Mouse (Mus musculus): ENCODE results near the gene 6030458C11Rik. TPM values are rescaled to one million over a fixed set of nuclear protein-coding genes. Genes with fewer than 3 reads are reported as not detected.
"Not testable (repeated sequence)": the region's sequence is repeated elsewhere in the genome, so short reads cannot be mapped to it uniquely, and the experiment has no call there.

Gene 6030458C11Rik
- total and polyA plus RNA-seq, 2 experiments from 2014 or later, result 9.5 to 16.1 TPM

DNA sequence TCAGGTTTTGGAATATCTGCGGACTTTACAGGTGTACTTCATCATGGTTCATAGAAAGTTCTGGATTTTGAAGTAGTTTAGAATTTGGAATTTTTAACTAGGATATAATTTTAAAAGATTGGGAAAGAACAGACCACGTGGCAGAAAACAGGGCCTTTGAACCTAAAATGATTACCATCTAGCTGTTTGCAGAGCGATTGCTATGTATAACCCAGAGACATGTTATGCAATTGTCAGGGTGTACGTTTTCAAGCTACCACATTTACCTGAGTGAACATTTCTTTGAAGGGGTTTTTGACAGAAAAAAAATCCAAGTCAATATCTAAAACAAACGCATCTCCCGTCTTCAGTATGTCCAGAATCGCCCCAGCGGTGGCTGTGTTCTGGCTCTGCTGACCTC, 6.9 kb downstream of the 6030458C11Rik start:
- Histone ChIP-seq H3K4me1 (ENCODE audit: control insufficient read depth, insufficient read depth) (no peaks in the 10 kb centered on the region), H3K4me3 (ENCODE audit: low read depth, low read length) (no peak overlapping the region), H3K4me2 (ENCODE audit: low read depth, low read length) (no peak overlapping the region), H3K27me3 (ENCODE audit: control insufficient read depth, insufficient read depth, low read length) (no peaks in the 10 kb centered on the region), H3K27ac (ENCODE audit: low read depth) (no peak overlapping the region), H3K36me3 (replicated peaks; ENCODE audit: control insufficient read depth, insufficient read depth, low read length) (peaks cover 83% of the 10 kb centered on the region), H3K9me3 (replicated peaks; ENCODE audit: control insufficient read depth, low read length) (no peaks in the 10 kb centered on the region), H3K9ac (replicated peaks; ENCODE audit: low read depth, low read length) (no peak overlapping the region)
- ATAC-seq (ENCODE audit: insufficient read depth, low read depth) (no peak), DNase-seq (ENCODE audit: low spot score) (no peak)
- WGBS, result 90% methylated on average over 8 of the region's 8 CpGs
- TF ChIP-seq CTCF (IDR thresholded peaks at IDR 0.05; ENCODE audit: low read depth) (no peak), EP300 (IDR thresholded peaks at IDR 0.05; ENCODE audit: low read depth) (no peak)

DNA sequence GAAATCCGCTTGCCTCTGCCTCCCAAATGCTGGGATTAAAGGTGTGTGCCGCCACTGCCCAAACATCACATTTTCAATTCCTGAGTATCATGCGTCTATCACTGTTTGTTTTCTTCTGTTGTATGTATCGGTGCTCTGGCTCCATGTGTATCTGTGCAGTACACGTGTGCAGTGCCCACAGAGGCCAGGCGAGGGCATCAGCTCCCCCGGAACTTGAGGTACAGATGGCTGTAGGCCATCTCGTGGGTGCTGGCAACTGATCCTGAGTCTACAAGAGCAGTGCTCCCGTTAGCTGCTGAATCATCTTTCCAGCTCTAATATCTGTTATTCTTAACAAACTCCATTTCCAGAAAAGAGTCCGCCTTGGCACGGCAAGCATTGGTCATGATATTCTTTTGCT, 11.8 kb downstream of the 6030458C11Rik start:
- H3K27ac ChIP-seq (ENCODE audit: low read depth), result no peak overlapping the region
- 92% methylated on average over 11 of the region's 11 CpGs for WGBS
- H3K36me3 ChIP-seq (replicated peaks; ENCODE audit: control insufficient read depth, insufficient read depth, low read length), result peaks cover 85% of the 10 kb centered on the region
- TF ChIP-seq CTCF (IDR thresholded peaks at IDR 0.05; ENCODE audit: low read depth) (no peak), EP300 (IDR thresholded peaks at IDR 0.05; ENCODE audit: low read depth) (no peak)
- no peak overlapping the region for H3K4me2 ChIP-seq (ENCODE audit: low read depth, low read length)
- no peaks in the 10 kb centered on the region for H3K9me3 ChIP-seq (replicated peaks; ENCODE audit: control insufficient read depth, low read length)
- ATAC-seq (ENCODE audit: insufficient read depth, low read depth) (no peak), DNase-seq (ENCODE audit: low spot score) (no peak)
- H3K4me1 ChIP-seq (ENCODE audit: control insufficient read depth, insufficient read depth), result no peaks in the 10 kb centered on the region
- H3K9ac ChIP-seq (replicated peaks; ENCODE audit: low read depth, low read length), result no peak overlapping the region
- no peak overlapping the region for H3K4me3 ChIP-seq (ENCODE audit: low read depth, low read length)
- no peaks in the 10 kb centered on the region for H3K27me3 ChIP-seq (ENCODE audit: control insufficient read depth, insufficient read depth, low read length)

DNA sequence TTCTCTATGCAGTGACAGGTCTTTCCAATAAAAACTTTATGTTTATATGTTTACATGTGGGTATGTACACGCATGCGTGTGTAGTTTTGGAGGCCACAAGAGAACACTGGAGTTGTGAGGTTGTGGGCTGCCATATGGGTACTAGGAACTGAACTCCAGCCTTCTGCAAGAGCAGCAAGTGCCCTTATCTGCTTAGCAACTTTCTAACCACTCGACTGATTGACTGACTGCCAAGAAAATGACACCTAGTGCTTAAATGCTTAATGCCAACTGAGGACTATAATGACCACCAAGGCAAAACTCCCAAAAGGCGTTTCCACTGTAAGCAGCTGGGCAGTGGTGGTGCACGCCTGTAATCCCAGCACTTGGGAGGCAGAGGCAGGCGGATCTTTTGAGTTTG, 15.1 kb downstream of the 6030458C11Rik start:
- Histone ChIP-seq H3K4me3 (ENCODE audit: low read depth, low read length) (no peak overlapping the region), H3K9ac (replicated peaks; ENCODE audit: low read depth, low read length) (no peak overlapping the region), H3K27ac (ENCODE audit: low read depth) (no peak overlapping the region), H3K36me3 (replicated peaks; ENCODE audit: control insufficient read depth, insufficient read depth, low read length) (peaks cover 55% of the 10 kb centered on the region), H3K9me3 (replicated peaks; ENCODE audit: control insufficient read depth, low read length) (no peaks in the 10 kb centered on the region), H3K4me2 (ENCODE audit: low read depth, low read length) (no peak overlapping the region), H3K4me1 (ENCODE audit: control insufficient read depth, insufficient read depth) (no peaks in the 10 kb centered on the region), H3K27me3 (ENCODE audit: control insufficient read depth, insufficient read depth, low read length) (no peaks in the 10 kb centered on the region)
- TF ChIP-seq EP300 (IDR thresholded peaks at IDR 0.05; ENCODE audit: low read depth) (no peak), CTCF (IDR thresholded peaks at IDR 0.05; ENCODE audit: low read depth) (no peak)
- ATAC-seq (ENCODE audit: insufficient read depth, low read depth), result no peak
- WGBS, result 74% methylated on average over 6 of the region's 6 CpGs
- DNase-seq (ENCODE audit: low spot score), result no peak

DNA sequence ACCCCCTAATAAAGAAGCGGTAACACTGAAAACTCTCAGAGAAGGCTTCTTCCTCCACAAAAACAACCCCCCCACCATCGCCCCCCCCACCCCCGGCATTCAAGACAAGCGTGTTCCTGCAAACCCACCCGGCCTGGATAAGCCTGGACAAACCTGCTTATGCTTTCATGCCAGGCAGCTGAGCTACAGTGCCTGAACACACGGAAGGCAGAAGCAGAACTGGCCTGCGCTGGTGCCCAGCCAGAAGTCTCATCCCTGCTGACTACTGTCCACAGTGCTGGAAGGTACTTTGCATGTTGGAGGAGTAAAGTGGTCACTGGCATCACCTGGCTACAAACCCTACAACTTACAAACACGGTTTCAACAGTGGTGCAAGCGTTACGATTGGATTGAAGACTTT, 17.4 kb downstream of the 6030458C11Rik start:
- H3K9me3 ChIP-seq (replicated peaks; ENCODE audit: control insufficient read depth, low read length), result no peaks in the 10 kb centered on the region
- no peak overlapping the region for H3K4me2 ChIP-seq (ENCODE audit: low read depth, low read length)
- no peak for DNase-seq (ENCODE audit: low spot score)
- no peak for ATAC-seq (ENCODE audit: insufficient read depth, low read depth)
- H3K4me1 ChIP-seq (ENCODE audit: control insufficient read depth, insufficient read depth), result no peaks in the 10 kb centered on the region
- no peaks in the 10 kb centered on the region for H3K27me3 ChIP-seq (ENCODE audit: control insufficient read depth, insufficient read depth, low read length)
- H3K36me3 ChIP-seq (replicated peaks; ENCODE audit: control insufficient read depth, insufficient read depth, low read length), result peaks cover 40% of the 10 kb centered on the region
- no peak for TF ChIP-seq CTCF (IDR thresholded peaks at IDR 0.05; ENCODE audit: low read depth)
- TF ChIP-seq EP300 (IDR thresholded peaks at IDR 0.05; ENCODE audit: low read depth), result no peak
- no peak overlapping the region for H3K9ac ChIP-seq (replicated peaks; ENCODE audit: low read depth, low read length)
- no peak overlapping the region for H3K27ac ChIP-seq (ENCODE audit: low read depth)
- WGBS, result 96% methylated on average over 10 of the region's 10 CpGs
- H3K4me3 ChIP-seq (ENCODE audit: low read depth, low read length), result no peak overlapping the region

DNA sequence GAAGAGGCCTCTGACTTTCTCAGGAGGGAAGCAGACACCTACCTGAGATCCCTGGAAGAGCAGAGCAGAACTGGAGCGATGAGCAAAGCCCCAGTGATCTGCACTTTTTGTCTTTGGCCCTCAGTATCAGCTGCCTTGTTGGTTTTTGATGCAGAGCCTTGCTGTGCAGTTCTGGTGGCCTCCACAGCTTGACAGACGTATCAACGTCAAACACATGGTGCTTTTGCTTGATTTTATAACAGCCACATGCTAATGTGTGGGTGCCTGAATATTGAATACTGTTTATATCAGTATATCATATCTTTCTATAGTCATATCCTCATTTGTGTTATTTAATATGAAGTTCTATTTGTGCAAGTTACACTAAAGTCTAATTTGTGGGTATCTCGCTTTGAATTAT, 19.4 kb downstream of the 6030458C11Rik start:
- peaks cover 21% of the 10 kb centered on the region for H3K36me3 ChIP-seq (replicated peaks; ENCODE audit: control insufficient read depth, insufficient read depth, low read length)
- no peaks in the 10 kb centered on the region for H3K9me3 ChIP-seq (replicated peaks; ENCODE audit: control insufficient read depth, low read length)
- 0 out of 2 replicates have a peak, but pooled peaks cover 5% of the 10 kb centered on the region for H3K4me1 ChIP-seq (ENCODE audit: control insufficient read depth, insufficient read depth)
- no peak overlapping the region for H3K4me2 ChIP-seq (ENCODE audit: low read depth, low read length)
- 86% methylated on average over 4 of the region's 4 CpGs for WGBS
- no peak overlapping the region for H3K4me3 ChIP-seq (ENCODE audit: low read depth, low read length)
- no peaks in the 10 kb centered on the region for H3K27me3 ChIP-seq (ENCODE audit: control insufficient read depth, insufficient read depth, low read length)
- no peak overlapping the region for H3K27ac ChIP-seq (ENCODE audit: low read depth)
- ATAC-seq (ENCODE audit: insufficient read depth, low read depth) (no peak), DNase-seq (ENCODE audit: low spot score) (no peak)
- H3K9ac ChIP-seq (replicated peaks; ENCODE audit: low read depth, low read length), result no peak overlapping the region
- TF ChIP-seq EP300 (IDR thresholded peaks at IDR 0.05; ENCODE audit: low read depth), result no peak
- TF ChIP-seq CTCF (IDR thresholded peaks at IDR 0.05; ENCODE audit: low read depth), result no peak

DNA sequence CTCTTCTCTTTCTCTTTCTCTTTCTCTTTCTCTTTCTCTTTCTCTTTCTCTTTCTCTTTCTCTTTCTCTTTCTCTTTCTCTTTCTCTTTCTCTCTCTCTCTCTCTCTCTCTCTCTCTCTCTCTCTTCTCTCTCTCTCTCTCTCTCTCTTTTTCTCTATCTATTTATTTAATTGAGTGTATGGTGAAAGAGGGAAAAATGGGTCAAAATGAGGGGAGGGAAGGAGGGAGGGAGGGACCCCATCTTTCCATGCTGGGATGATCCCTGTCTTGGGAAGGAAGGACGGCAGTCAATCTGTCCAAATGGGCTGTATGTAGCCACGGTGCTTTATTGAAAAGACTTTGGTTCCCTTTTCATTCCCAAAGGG, 23.3 kb downstream of the 6030458C11Rik start:
- H3K4me2 ChIP-seq (ENCODE audit: low read depth, low read length); H3K4me1 ChIP-seq (ENCODE audit: control insufficient read depth, insufficient read depth); H3K27me3 ChIP-seq (ENCODE audit: control insufficient read depth, insufficient read depth, low read length); H3K36me3 ChIP-seq (replicated peaks; ENCODE audit: control insufficient read depth, insufficient read depth, low read length); H3K4me3 ChIP-seq (ENCODE audit: low read depth, low read length); H3K9ac ChIP-seq (replicated peaks; ENCODE audit: low read depth, low read length); H3K27ac ChIP-seq (ENCODE audit: low read depth); H3K9me3 ChIP-seq (replicated peaks; ENCODE audit: control insufficient read depth, low read length); DNase-seq (ENCODE audit: low spot score); ATAC-seq (ENCODE audit: insufficient read depth, low read depth): not testable (repeated sequence)
- 80% methylated on average over 2 of the region's 2 CpGs for WGBS

All from heart, postnatal 0 days (tissue).